Mouse (Mus musculus) heart, postnatal 0 days (tissue): ENCODE measurements around the gene Rsrp1. TPM values are rescaled to one million over a fixed set of nuclear protein-coding genes. Genes with fewer than 3 reads are reported as not detected.

Experiments
- ATAC-seq: fragments of 200-750 bp; cut with Nextera tagmentation; 2 replicates; pipeline ENCODE4 v1.8.0; 2017; ENCODE audit warnings: low read depth, moderate number of reproducible peaks, moderate library complexity; ENCODE audit not compliant: insufficient read depth
- DNase-seq: peaks from one replicate; pipeline ENCODE4 v3.0.0-alpha.2; 2016; ENCODE audit warnings: low spot score
- H3K27ac ChIP-seq: fragments of 300-500 bp; sonication (generic); 2 replicates; pipeline ENCODE4 v1.5.1; 2014; ENCODE audit warnings: low read depth, mild to moderate bottlenecking
- H3K27me3 ChIP-seq: fragments of 300-500 bp; sonication (generic); 2 replicates; pipeline ENCODE4 v1.6.1; 2014; ENCODE audit warnings: low read length, mixed read lengths; ENCODE audit not compliant: control insufficient read depth, insufficient read depth
- H3K36me3 ChIP-seq: fragments of 300-500 bp; sonication (generic); replicated peaks from 2 replicates; pipeline ENCODE4 v1.6.1; 2014; ENCODE audit warnings: low read length, mixed read lengths; ENCODE audit not compliant: control insufficient read depth, insufficient read depth
- H3K4me1 ChIP-seq: fragments of 300-500 bp; sonication (generic); 2 replicates; pipeline ENCODE4 v1.6.1; 2014; ENCODE audit warnings: antibody characterized with exemption; ENCODE audit not compliant: control insufficient read depth, insufficient read depth
- H3K4me2 ChIP-seq: fragments of 300-500 bp; sonication (generic); 2 replicates; pipeline ENCODE4 v1.6.1; 2014; ENCODE audit warnings: low read depth, mild to moderate bottlenecking, low read length, moderate library complexity
- H3K4me3 ChIP-seq: fragments of 300-500 bp; sonication (generic); 2 replicates; pipeline ENCODE4 v1.5.1; 2014; ENCODE audit warnings: low read depth, low read length
- H3K9ac ChIP-seq: fragments of 300-500 bp; sonication (generic); replicated peaks from 2 replicates; pipeline ENCODE4 v1.6.1; 2014; ENCODE audit warnings: low read depth, low read length, mixed read lengths
- H3K9me3 ChIP-seq: fragments of 300-500 bp; sonication (generic); replicated peaks from 2 replicates; pipeline ENCODE4 v1.6.1; 2016; ENCODE audit warnings: low read length; ENCODE audit not compliant: control insufficient read depth
- CTCF ChIP-seq: IDR thresholded peaks from 2 replicates; pipeline ENCODE4 v1.5.1; 2016; ENCODE audit warnings: antibody characterized with exemption, control low read depth, low read depth
- EP300 ChIP-seq: IDR thresholded peaks from 2 replicates; pipeline ENCODE4 v1.6.1; 2016; ENCODE audit warnings: antibody characterized with exemption, low read depth
- WGBS: fragments of 180-500 bp; shearing (Covaris S2); extraction: QIAGEN DNeasy Blood & Tissue Kit; methylation state at CpG from one replicate; pipeline ENCODE4 v1.1.7; 2014; 5-methylcytosine and 5-hydroxymethylcytosine counted together
- polyA plus RNA-seq: library from polyadenylated mRNA; unstranded; fragments of >200 nt; fragmentation: Nextera tagmentation; extraction: Ambion mirVana; gene quantifications from 2 replicates; pipeline ENCODE4 v1.2.1, GENCODE M21; 2015
- total RNA-seq: library from RNA; depleted of rRNA; stranded (reverse); fragments of >200 nt; gene quantifications from 2 replicates; pipeline ENCODE4 v1.2.3, GENCODE M21; 2014; ENCODE audit warnings: low replicate concordance

The Rsrp1 gene
- total and polyA plus RNA-seq, 2 experiments from 2014 or later: 80.5 to 295 TPM

DNA sequence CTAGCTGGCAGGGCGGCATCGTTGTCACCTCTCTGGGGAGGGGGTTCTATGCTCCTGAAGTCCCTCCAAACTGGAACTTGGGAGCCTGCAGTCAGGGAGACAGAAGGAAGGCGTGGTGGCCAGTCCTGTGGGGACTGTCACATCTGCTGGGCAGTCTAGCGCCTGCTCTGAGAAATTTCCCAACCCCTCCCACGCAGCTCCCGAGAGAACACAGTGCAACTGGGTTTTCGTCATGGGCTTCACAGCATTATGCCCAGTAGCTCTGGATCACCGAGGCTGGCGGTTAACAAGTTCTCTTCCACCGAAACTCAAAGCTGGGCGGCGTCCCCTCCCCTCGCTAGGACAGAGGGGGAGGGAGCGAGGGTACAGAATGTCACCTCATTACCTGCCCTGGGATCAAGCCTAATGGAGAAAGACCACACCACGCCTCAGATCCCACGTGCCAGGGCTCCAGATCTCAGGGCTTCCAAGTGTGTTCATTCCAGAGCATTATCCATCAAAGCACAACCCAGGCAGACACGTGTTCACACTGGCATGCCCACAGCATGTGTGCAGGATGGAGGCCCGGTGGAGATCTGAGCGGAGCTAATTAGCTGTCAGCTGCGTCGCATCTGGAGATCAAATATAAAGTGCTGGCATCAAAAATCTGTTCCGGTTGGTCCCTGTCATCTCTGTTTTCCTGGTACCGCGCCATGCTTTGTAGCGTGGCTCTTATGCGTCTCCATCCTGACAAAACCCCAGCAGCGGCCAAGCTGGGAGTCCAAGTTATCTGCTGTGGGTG lies 20.6 kb downstream of the Rsrp1 start:
- 40% methylated on average over 27 of the region's 27 CpGs for WGBS
- Histone ChIP-seq H3K4me1 (no peaks in the 10 kb centered on the region), H3K36me3 (no peaks in the 10 kb centered on the region), H3K27me3 (no peaks in the 10 kb centered on the region), H3K4me3 (no peak overlapping the region), H3K9me3 (no peaks in the 10 kb centered on the region), H3K9ac (no peak overlapping the region), H3K27ac (no peak overlapping the region), H3K4me2 (no peak overlapping the region)
- DNase-seq (no peak), ATAC-seq (no peak)
- TF ChIP-seq CTCF (no peak), EP300 (no peak)

DNA sequence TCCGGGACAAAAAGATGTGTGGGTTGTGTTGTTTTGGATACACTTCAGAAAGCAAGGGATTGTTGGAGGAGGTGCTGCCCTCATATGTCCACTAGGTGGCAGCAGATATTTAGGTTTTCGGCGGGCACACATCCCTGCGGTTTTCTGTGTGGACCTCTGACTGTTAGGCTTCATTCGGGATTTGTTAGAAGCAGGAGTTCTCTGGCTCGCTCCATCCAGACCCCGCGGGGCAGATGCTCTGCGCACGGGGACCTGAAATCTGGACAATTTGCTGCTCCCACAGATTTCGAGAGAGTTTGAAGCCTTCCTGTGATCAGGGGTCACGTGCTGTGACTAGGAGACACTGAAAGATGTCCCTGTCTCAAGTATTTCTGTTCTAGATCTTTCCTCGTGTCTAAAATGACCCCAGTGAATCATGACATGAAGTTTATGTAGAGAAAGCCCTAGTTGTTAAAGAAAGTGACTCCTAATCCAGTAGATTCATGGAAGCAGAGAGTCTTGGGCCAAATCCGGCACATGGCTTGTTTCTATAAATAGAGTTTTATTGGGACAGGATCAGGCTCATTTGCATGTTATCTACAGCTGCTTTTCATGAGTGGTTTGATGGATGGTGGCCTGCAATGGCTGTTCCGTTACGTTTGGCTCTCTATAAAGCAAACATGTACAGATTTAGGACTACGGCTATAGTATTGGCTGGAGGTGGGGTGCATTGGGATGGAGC lies 22.8 kb downstream of the Rsrp1 start:
- no peaks in the 10 kb centered on the region for H3K36me3 ChIP-seq
- H3K4me1 ChIP-seq: no peaks in the 10 kb centered on the region
- H3K4me3 ChIP-seq: peak overlapping the region; percentile 4; the same call in 1 of the 2 replicates
- H3K9me3 ChIP-seq: no peaks in the 10 kb centered on the region
- 5% methylated on average over 17 of the region's 17 CpGs for WGBS
- TF ChIP-seq CTCF: peak; percentile 96
- no peak for TF ChIP-seq EP300
- no peak overlapping the region for H3K9ac ChIP-seq
- H3K4me2 ChIP-seq: peak overlapping the region; percentile 52
- no peak overlapping the region for H3K27ac ChIP-seq
- DNase-seq: peak; percentile 60
- H3K27me3 ChIP-seq: no peaks in the 10 kb centered on the region
- ATAC-seq: peak; percentile 33; the same call in 1 of the 2 replicates

DNA sequence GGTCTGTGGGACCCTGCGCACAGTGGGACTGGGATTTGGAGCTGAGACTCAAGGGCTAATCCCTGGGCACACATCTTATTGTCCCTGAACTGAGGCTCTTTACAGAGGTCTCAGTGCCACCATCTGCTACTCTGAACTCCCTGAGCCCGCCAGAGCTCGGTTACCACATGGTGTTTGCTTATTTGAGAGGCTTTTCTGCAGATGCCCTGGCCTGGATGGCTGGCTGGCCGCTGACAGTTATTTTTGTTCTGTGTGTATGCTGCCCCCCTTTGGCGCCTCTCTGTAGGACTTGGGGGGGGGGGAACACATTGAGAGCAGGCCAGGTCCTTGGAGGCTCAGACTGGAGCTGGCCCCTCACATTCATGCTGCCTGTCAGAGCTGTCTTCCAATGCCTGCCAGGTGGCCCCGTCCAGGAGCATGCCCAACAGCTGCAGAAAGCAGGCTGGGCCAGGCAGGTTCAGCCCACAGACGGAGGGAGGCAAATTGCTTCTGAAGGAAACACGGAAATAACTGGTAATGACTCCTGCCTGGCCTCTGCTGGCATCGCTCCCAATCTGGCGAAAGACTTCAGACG lies 27.2 kb downstream of the Rsrp1 start:
- 11% methylated on average over 11 of the region's 11 CpGs for WGBS
- no peak overlapping the region for H3K9ac ChIP-seq
- H3K27ac ChIP-seq: peak overlapping the region; percentile 52
- H3K27me3 ChIP-seq: 0 out of 2 replicates have a peak, but pooled peaks cover 7% of the 10 kb centered on the region
- H3K36me3 ChIP-seq: no peaks in the 10 kb centered on the region
- peak; percentile 87 for ATAC-seq
- peak; percentile 55 for TF ChIP-seq CTCF
- peak; percentile 36; the same call in 1 of the 2 replicates for TF ChIP-seq EP300
- DNase-seq: peak; percentile 79
- H3K4me3 ChIP-seq: no peak overlapping the region
- H3K4me1 ChIP-seq: no peaks in the 10 kb centered on the region
- H3K9me3 ChIP-seq: no peaks in the 10 kb centered on the region
- no peak overlapping the region for H3K4me2 ChIP-seq

DNA sequence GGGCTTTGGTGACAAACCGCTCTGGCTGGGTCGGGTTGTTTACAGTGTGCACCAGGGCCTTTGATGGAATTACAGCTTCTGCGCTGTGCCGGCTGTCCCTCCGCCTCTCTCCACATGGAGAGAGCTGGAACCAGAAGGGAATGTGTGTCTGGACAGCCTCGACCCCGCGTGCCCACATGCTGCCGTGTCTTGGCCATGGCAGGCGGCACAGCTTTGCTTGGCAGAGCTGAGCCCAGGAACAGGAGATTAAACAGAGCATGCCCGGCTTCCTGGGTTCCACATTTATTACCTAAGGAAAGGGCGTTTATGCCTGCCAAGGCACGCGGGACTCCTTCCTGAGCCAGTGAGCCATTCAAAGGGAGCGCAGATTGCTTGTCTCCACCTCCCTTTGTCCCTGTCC lies 31.1 kb downstream of the Rsrp1 start:
- DNase-seq: no peak
- TF ChIP-seq EP300: no peak
- no peak for TF ChIP-seq CTCF
- Histone ChIP-seq H3K4me2 (no peak overlapping the region), H3K27ac (no peak overlapping the region), H3K4me1 (no peaks in the 10 kb centered on the region), H3K9ac (no peak overlapping the region), H3K27me3 (peaks cover 22% of the 10 kb centered on the region; the same call in 1 of the 2 replicates), H3K36me3 (no peaks in the 10 kb centered on the region), H3K9me3 (no peaks in the 10 kb centered on the region), H3K4me3 (no peak overlapping the region)
- 30% methylated on average over 15 of the region's 15 CpGs for WGBS
- ATAC-seq: no peak

DNA sequence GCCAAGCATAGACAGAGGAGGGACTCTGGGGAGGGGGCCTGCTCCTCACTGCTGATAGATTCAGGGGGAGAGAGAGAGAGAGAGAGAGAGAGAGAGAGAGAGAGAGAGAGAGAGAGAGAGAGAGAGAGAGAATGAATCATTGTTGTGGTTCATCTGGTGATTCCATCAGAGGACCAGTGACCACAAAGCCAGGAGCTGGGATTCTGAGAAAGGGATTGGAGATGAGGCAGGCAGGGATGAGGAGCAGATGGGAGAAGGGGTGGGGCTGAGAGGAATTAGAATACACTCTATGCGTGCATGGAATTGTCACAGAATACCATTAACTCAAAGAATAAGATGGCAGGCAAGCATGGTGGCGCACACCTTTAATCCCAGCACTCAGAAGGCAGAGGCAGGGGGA lies 31.8 kb downstream of the Rsrp1 start:
- Histone ChIP-seq H3K4me2 (no peak overlapping the region), H3K27ac (no peak overlapping the region), H3K4me3 (no peak overlapping the region), H3K9me3 (no peaks in the 10 kb centered on the region), H3K4me1 (no peaks in the 10 kb centered on the region), H3K36me3 (no peaks in the 10 kb centered on the region), H3K27me3 (peaks cover 22% of the 10 kb centered on the region; the same call in 1 of the 2 replicates), H3K9ac (no peak overlapping the region)
- TF ChIP-seq EP300 (no peak), CTCF (no peak)
- DNase-seq (no peak), ATAC-seq (no peak)
- 84% methylated on average over 2 of the region's 2 CpGs for WGBS
